Mouse (Mus musculus): ENCODE measurements around the gene Ephb3. TPM values are rescaled to one million over a fixed set of nuclear protein-coding genes. Genes with fewer than 3 reads are reported as not detected.

Gene Ephb3
- polyA plus RNA-seq (2012), result 0.41 and 0.54 TPM in 2 replicates

GRCm38 (mm10) chr16:21204367-21205092 lies at the start of gene Ephb3:
Ephb3 (plus strand) TSS chr16:21204755.

Other genes starting within 250 kb of the Ephb3 start
- gene Teddm3, start 50.8 kb upstream of the Ephb3 start, polyA plus RNA-seq (2012), result not detected in 2 replicates
- 30.0 and 34.0 TPM in 2 replicates for gene Vps8, start 218.4 kb downstream of the Ephb3 start, polyA plus RNA-seq (2012)